Mouse (Mus musculus): ENCODE measurements around the gene Xpo5.
A peak's percentile ranks its signal among the peaks of the same experiment; 100 is the strongest.

The Xpo5 gene

GRCm38 (mm10) chr17:46258279-46259053, 55.9 kb downstream of the Xpo5 start:
- DNase-seq (ENCODE audit: low spot score), result no peak

DNA sequence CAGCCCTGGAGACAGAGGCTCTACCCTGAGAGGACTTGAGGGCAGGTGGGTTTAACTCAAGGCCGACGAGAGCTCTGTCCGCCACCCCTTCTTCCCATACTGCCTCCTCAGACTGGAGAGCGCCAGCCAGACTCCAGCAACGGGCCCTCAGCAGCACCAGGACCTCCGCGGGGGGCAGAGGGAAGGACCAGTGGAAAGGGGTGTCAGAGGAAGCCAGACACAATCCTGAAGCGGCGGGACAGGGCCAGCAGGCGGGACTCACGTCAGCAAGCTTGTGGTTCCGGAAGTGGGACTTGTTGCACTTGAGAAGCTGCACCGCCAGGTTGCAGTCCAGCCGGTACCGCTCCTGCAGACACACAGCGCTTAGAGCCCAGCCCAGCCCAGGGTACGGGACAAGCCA, 57.1 kb downstream of the Xpo5 start:
- no peak for DNase-seq (ENCODE audit: low spot score)

DNA sequence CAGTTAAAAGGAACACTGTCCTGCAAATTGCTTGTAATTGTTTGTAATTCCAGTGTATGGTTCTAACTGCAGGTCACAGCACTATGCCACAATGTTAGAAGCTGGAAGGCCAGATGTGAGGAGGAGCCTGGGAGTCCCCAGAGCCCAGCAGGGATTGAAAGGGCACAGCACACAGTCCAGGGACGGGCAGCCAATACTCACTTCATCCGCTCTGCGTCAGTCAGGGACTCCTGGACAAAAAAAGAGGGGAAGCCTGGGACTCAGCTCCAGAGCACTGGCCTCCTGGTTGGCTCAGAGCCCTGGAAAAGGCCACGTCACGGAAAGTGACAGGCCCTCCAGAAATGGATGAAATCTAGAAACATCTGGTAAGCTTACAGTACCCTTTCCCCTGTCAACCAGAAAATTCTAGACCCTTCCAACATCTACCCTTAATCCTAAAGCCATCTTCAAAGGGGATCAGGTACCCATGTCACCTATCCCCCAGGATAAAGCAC, 59.7 kb downstream of the Xpo5 start:
- DNase-seq (ENCODE audit: low spot score), result no peak

- DNase-seq (ENCODE audit: low spot score), result no peak
Measured at GRCm38 (mm10) chr17:46265502-46265901, 62.9 kb downstream of the Xpo5 start.

- DNase-seq (ENCODE audit: low spot score), result no peak
Measured at GRCm38 (mm10) chr17:46265918-46266618, 63.5 kb downstream of the Xpo5 start.

DNA sequence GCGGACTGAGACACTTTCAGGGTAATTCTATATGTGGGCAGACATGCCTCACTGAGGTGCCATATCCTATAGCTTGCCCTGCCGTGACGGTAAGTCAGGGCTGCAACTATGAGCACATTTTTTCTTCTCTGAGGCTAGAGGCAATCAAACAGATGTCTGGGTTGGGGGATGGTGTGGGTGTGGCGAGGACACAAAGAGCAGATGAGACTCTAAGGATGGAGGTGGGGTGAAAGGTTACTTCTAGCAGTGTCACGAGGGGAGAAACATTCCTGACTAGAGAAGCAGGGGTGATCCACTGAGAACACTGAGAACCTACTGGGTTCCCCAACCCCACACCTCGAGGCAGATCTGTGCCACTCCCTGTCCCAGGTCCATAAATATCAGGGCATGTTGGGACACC, 64.4 kb downstream of the Xpo5 start:
- no peak for DNase-seq (ENCODE audit: low spot score)

DNA sequence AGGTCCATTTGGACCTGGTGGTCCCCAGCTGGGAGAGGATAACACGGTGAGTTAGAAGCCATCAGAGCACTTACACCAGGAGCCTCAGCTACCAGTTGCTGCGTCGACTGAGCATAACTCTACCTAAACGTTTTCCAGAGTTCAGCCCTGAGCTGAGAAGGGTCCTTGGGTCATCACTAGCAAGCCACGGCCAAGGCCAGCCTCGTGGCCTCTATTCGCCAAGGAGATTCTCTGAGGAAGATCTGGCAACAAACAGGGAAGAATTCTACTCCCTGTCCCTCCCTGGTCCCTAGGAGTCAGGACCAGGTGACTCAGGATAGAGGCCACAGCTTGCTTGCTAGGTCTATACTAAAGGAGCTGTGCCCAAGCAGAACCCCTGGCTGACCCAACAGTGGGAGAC, 64.9 kb downstream of the Xpo5 start:
- no peak for DNase-seq (ENCODE audit: low spot score)

GRCm38 (mm10) chr17:46268026-46268720, 65.6 kb downstream of the Xpo5 start:
- DNase-seq (ENCODE audit: low spot score), result no peak

DNA sequence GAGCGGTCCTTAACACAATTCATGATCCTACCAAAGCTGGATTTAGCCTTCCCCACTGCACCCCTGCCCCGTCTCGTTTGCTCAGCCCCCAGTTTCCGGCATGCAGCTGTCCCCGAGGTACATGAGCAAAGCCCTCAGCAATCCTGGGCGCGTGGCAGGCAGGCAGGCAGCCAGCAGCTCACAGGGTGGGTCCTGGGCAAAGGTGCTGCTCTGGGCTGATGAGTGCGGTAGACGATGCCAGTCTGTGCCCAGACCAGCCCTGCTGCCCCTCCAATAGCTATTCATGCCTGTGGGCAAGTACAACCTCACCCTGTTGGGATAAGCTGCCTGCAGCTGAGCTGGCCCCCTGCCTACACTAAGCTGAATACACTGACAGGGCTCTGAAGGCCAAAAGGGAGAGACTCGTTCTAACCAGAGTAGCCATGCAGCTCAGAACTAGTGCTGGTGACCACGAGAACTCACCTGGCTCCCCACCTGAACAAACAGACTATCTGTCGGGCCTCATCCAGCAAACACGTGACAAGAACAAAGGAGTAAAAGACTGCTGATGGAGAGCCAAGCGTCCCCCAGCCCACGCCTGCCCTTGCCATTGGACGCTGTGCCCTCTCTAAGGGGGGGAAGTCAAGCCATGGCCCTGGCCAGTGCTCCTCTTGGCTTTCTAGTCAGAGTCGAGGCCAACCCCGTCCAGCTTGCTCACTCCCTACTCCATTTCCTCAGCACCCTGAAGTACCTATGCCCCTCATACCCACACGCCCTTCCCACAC, 67.4 kb downstream of the Xpo5 start:
- DNase-seq (ENCODE audit: low spot score), result no peak

DNA sequence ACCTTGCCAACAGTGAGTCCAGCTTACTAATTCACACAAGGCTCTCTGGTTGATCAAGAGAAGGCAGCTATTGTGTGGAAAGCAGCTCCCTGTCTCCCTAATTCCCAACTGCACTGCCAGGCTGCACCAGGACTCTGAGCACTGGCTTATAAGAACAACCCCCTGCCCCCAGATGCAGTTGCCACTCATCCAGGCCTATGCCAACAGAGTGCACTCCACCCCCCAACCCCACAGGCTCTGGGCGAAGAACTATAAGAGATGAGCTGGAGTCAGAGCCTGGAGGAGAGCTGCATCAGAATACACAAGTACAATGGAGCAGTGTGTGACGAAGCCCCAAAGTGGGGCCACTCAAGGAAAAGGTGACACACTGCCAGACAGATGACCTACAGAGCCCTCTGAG, 69.5 kb downstream of the Xpo5 start:
- DNase-seq (ENCODE audit: low spot score), result no peak

GRCm38 (mm10) chr17:46272675-46273074, 70.1 kb downstream of the Xpo5 start:
- no peak for DNase-seq (ENCODE audit: low spot score)

DNA sequence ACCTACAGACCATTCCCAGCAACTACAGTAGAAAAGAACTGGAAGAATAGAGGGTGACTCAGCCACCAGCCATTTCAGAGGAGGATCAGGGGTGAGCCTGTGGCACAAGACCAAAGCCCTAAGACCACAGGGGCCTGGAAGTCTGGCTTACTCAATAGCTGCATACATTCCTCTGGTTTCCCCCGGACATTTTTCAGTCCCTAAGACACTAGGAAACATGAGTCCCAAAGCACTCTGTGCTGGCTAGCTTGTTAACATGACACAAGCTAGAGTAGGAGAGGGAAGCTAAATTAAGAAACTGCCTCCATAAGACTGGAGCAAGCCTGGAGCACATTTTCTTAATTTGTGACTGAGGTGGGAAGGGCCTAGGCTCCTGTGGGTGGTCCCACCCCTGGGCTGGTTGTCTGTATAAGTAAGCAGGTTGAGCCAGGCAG, 71.2 kb downstream of the Xpo5 start:
- no peak for DNase-seq (ENCODE audit: low spot score)

GRCm38 (mm10) chr17:46274465-46274864, 71.9 kb downstream of the Xpo5 start:
- DNase-seq (ENCODE audit: low spot score), result no peak

GRCm38 (mm10) chr17:46275034-46275433, 72.5 kb downstream of the Xpo5 start:
- no peak for DNase-seq (ENCODE audit: low spot score)

- no peak for DNase-seq (ENCODE audit: low spot score)
Measured at GRCm38 (mm10) chr17:46275506-46275905, 72.9 kb downstream of the Xpo5 start.

DNA sequence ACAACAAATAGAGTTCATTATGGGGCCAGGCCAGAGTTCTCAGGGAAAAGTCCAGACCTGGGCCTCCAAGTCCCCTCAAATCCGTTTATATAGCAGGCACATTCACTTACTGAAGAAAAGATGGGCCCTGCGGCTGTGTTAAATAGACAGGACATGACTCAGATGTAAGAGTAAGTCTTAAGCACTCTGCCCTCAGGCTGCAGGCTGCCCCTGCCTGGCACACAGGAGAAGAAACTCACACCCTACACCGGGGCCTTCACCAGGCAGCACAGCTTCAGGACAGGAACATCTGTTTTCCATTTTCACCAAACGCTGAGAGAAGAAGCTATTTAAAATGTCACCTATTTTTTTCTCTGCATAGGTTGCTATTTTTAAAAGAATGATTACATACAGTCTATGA, 75.0 kb downstream of the Xpo5 start:
- no peak for DNase-seq (ENCODE audit: low spot score)

- no peak for DNase-seq (ENCODE audit: low spot score)
Measured at GRCm38 (mm10) chr17:46278011-46278765, 75.6 kb downstream of the Xpo5 start.

GRCm38 (mm10) chr17:46282483-46283123, 80.0 kb downstream of the Xpo5 start, which contains the start of gene Tjap1:
TSS of gene Tjap1 (minus strand) at chr17:46283026.
- DNase-seq (ENCODE audit: low spot score), result peak; percentile 61

DNA sequence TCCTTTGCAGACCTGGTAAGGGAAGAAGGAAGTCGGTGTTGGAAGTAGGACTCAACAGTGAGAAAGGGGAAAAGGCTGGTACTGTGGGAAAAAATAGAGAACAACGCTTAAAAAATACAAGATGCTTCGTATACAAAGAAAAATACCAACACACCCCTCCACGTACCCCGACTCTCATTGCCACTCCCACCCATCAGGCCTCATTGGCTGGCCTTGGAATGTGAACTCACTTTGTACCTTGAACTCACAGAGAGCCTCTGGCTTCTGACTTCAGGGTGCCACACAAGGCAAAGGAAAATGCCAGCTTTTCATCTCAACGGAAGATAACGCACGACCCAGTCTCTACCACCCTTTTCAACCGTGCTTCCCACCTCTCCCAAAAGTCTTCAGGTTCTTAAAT, 80.6 kb downstream of the Xpo5 start:
- DNase-seq (ENCODE audit: low spot score), result no peak

- no peak for DNase-seq (ENCODE audit: low spot score)
Measured at GRCm38 (mm10) chr17:46283911-46284310, 81.3 kb downstream of the Xpo5 start.

DNA sequence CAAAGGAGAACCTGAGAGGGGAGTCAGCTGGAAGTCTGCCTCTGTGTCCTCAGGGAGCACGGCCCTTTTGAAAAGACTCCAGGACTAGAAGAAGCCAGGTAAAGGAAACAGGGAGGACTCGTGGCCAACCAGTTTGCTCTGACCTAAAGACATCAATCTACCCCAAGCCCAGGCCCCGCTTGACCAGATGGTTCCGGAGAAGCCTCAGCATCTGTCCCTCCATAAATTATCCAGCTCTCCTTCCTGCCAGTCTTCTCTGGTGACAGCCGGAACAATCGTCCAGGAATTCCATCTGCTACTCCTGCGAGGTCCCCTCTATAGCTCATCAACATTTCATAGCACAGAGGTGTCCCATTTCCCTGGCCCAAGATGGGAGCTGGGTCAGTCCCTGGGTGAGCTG, 82.1 kb downstream of the Xpo5 start:
- no peak for DNase-seq (ENCODE audit: low spot score)

Data from urinary bladder, postnatal 10 days (tissue).